Mouse (Mus musculus) layer of hippocampus, postnatal 10 days (tissue): ENCODE data around the gene Gm12216. TPM values are rescaled to one million over a fixed set of nuclear protein-coding genes. Genes with fewer than 3 reads are reported as not detected.
A peak's percentile ranks its signal among the peaks of the same experiment; 100 is the strongest.
"Not testable (repeated sequence)": the region's sequence is repeated elsewhere in the genome, so short reads cannot be mapped to it uniquely, and the experiment has no call there.

Experiments used
- DNase-seq, 2 experiments: peaks; one replicate each; pipeline ENCODE4 v3.0.0; 2021; ENCODE audit warnings: low spot score in 2 of 2
- total RNA-seq, 2 experiments: library from RNA; stranded (reverse); gene quantifications; 2 replicates each; pipeline ENCODE4 v1.2.3; 2021

Gene Gm12216
- total RNA-seq, 2 experiments from 2014 or later = 1.4 to 3.6 TPM

GRCm38 (mm10) chr11:53772536-53772935 is 86.5 kb downstream of the Gm12216 start:
- no peak for DNase-seq

GRCm38 (mm10) chr11:53771001-53771744 is 87.9 kb downstream of the Gm12216 start:
- no peak for DNase-seq

- peak; percentile 67 to 79 for DNase-seq
These were observed 88.8 kb downstream of the Gm12216 start for GRCm38 (mm10) chr11:53770125-53770791.

GRCm38 (mm10) chr11:53769760-53770124 is 89.3 kb downstream of the Gm12216 start, which contains the start of gene Irf1:
Gene Irf1 (plus strand): TSS chr11:53770014.
- peak; percentile 80 to 87 for DNase-seq

- DNase-seq = no peak
These were observed 89.9 kb downstream of the Gm12216 start for GRCm38 (mm10) chr11:53769185-53769576.

GRCm38 (mm10) chr11:53768422-53769184 is 90.5 kb downstream of the Gm12216 start:
- DNase-seq = no peak

GRCm38 (mm10) chr11:53764581-53764980 is 94.5 kb downstream of the Gm12216 start:
- no peak for DNase-seq

GRCm38 (mm10) chr11:53763496-53764140 is 95.4 kb downstream of the Gm12216 start:
- DNase-seq = peak; percentile 82 to 83

- DNase-seq = peak; percentile 50 to 62
These were observed 96.1 kb downstream of the Gm12216 start for GRCm38 (mm10) chr11:53762827-53763495.

GRCm38 (mm10) chr11:53762426-53762825 is 96.6 kb downstream of the Gm12216 start:
- no peak for DNase-seq

GRCm38 (mm10) chr11:53761822-53762221 is 97.2 kb downstream of the Gm12216 start:
- DNase-seq = peak; percentile 55 to 64

- no peak for DNase-seq
These were observed 97.8 kb downstream of the Gm12216 start for GRCm38 (mm10) chr11:53761284-53761683.

GRCm38 (mm10) chr11:53759545-53760406 is 99.3 kb downstream of the Gm12216 start:
- no peak for DNase-seq

- no peak for DNase-seq
These were observed 100.2 kb downstream of the Gm12216 start for GRCm38 (mm10) chr11:53758791-53759351.

GRCm38 (mm10) chr11:53758033-53758432 is 101.0 kb downstream of the Gm12216 start:
- not testable (repeated sequence) for DNase-seq

- DNase-seq = no peak
These were observed 101.4 kb downstream of the Gm12216 start for GRCm38 (mm10) chr11:53757612-53758011.

GRCm38 (mm10) chr11:53755011-53755595 is 104.0 kb downstream of the Gm12216 start:
- no peak for DNase-seq

GRCm38 (mm10) chr11:53749716-53750352 is 109.2 kb downstream of the Gm12216 start:
- no peak for DNase-seq

- DNase-seq = no peak
These were observed 109.8 kb downstream of the Gm12216 start for GRCm38 (mm10) chr11:53749306-53749705.
